Mouse (Mus musculus): ENCODE data around the gene Gm14325. TPM values are rescaled to one million over a fixed set of nuclear protein-coding genes. Genes with fewer than 3 reads are reported as not detected.
"Not testable (repeated sequence)": the region's sequence is repeated elsewhere in the genome, so short reads cannot be mapped to it uniquely, and the experiment has no call there.

The Gm14325 gene
- total RNA-seq (2021) (10 to 100 TPM; 81.2 to 88.7 TPM), polyA plus RNA-seq (2012; rRNA removed) (10.7 and 22.5 TPM in 2 replicates)
- long read RNA-seq, transcript Gm14325-202 (3 exons, 310 nt), result major isoform, 29 of 38 reads
- long read RNA-seq, transcript Gm14325-201 (4 exons, 1,576 nt), result minor isoform, 5 of 38 reads
- long read RNA-seq, partial matches to known transcripts, result 0 of 38 reads
- long read RNA-seq, other reads (novel, unspliced or antisense), result 4 of 38 reads

- peak; percentile 76 to 87 for DNase-seq
- H3K36me3 ChIP-seq (ENCODE audit: control insufficient read depth, insufficient read depth, low read length); H3K4me1 ChIP-seq (ENCODE audit: control insufficient read depth, insufficient read depth, low read length); intact Hi-C loops (cut with DNase I); H3K9ac ChIP-seq (ENCODE audit: low read depth, low read length); H3K27me3 ChIP-seq (ENCODE audit: control insufficient read depth, insufficient read depth, low read length); H3K79me2 ChIP-seq (replicated peaks; ENCODE audit: control insufficient read depth, insufficient read depth, low read length): not testable (repeated sequence)
- WGBS, result under 1% methylated on average over 18 of the region's 21 CpGs
- Histone ChIP-seq H3K27ac (peak within 1 kb of the TSS; percentile 76), H3K4me3 (peak within 1 kb of the TSS; percentile 58)
- TF ChIP-seq CTCF (IDR thresholded peaks at IDR 0.05), result peak; percentile 44
These were observed at the start of gene Gm14325 for GRCm38 (mm10) chr2:177839901-177840663. Gene Gm14325, minus strand, starts transcription at chr2:177840336.

GRCm38 (mm10) chr2:177887743-177888142 lies 47.6 kb upstream of the Gm14325 start:
- H3K27ac ChIP-seq; H3K4me1 ChIP-seq (ENCODE audit: control insufficient read depth, insufficient read depth, low read length); H3K4me3 ChIP-seq; H3K79me2 ChIP-seq (replicated peaks; ENCODE audit: control insufficient read depth, insufficient read depth, low read length); H3K9ac ChIP-seq (ENCODE audit: low read depth, low read length); intact Hi-C loops (cut with DNase I); H3K27me3 ChIP-seq (ENCODE audit: control insufficient read depth, insufficient read depth, low read length); H3K36me3 ChIP-seq (ENCODE audit: control insufficient read depth, insufficient read depth, low read length); DNase-seq: not testable (repeated sequence)
- 88% methylated on average over 12 of the region's 14 CpGs for WGBS

- WGBS, result 70% methylated on average over 2 of the region's 2 CpGs
- intact Hi-C loops (cut with DNase I); H3K79me2 ChIP-seq (replicated peaks; ENCODE audit: control insufficient read depth, insufficient read depth, low read length); H3K27ac ChIP-seq; DNase-seq; H3K4me1 ChIP-seq (ENCODE audit: control insufficient read depth, insufficient read depth, low read length); H3K27me3 ChIP-seq (ENCODE audit: control insufficient read depth, insufficient read depth, low read length); H3K4me3 ChIP-seq; H3K9ac ChIP-seq (ENCODE audit: low read depth, low read length); H3K36me3 ChIP-seq (ENCODE audit: control insufficient read depth, insufficient read depth, low read length): not testable (repeated sequence)
These were observed 22.1 kb upstream of the Gm14325 start for GRCm38 (mm10) chr2:177862254-177862653.

GRCm38 (mm10) chr2:177843666-177844065 lies 3.5 kb upstream of the Gm14325 start:
- H3K4me3 ChIP-seq; H3K9ac ChIP-seq (ENCODE audit: low read depth, low read length); H3K27me3 ChIP-seq (ENCODE audit: control insufficient read depth, insufficient read depth, low read length); H3K36me3 ChIP-seq (ENCODE audit: control insufficient read depth, insufficient read depth, low read length); DNase-seq; intact Hi-C loops (cut with DNase I); H3K79me2 ChIP-seq (replicated peaks; ENCODE audit: control insufficient read depth, insufficient read depth, low read length); H3K27ac ChIP-seq; H3K4me1 ChIP-seq (ENCODE audit: control insufficient read depth, insufficient read depth, low read length): not testable (repeated sequence)
- WGBS, result 87% methylated on average over 1 of the region's 1 CpGs

GRCm38 (mm10) chr2:177836756-177837155 lies 3.4 kb downstream of the Gm14325 start:
- H3K79me2 ChIP-seq (replicated peaks; ENCODE audit: control insufficient read depth, insufficient read depth, low read length); H3K27me3 ChIP-seq (ENCODE audit: control insufficient read depth, insufficient read depth, low read length); H3K4me3 ChIP-seq; H3K36me3 ChIP-seq (ENCODE audit: control insufficient read depth, insufficient read depth, low read length); H3K4me1 ChIP-seq (ENCODE audit: control insufficient read depth, insufficient read depth, low read length); DNase-seq; H3K9ac ChIP-seq (ENCODE audit: low read depth, low read length); intact Hi-C loops (cut with DNase I); H3K27ac ChIP-seq: not testable (repeated sequence)

- H3K36me3 ChIP-seq (ENCODE audit: control insufficient read depth, insufficient read depth, low read length); H3K27me3 ChIP-seq (ENCODE audit: control insufficient read depth, insufficient read depth, low read length); H3K79me2 ChIP-seq (replicated peaks; ENCODE audit: control insufficient read depth, insufficient read depth, low read length); H3K4me3 ChIP-seq; DNase-seq; intact Hi-C loops (cut with DNase I); H3K4me1 ChIP-seq (ENCODE audit: control insufficient read depth, insufficient read depth, low read length); H3K9ac ChIP-seq (ENCODE audit: low read depth, low read length); H3K27ac ChIP-seq: not testable (repeated sequence)
- 96% methylated on average over 5 of the region's 5 CpGs for WGBS
These were observed 4.2 kb downstream of the Gm14325 start for GRCm38 (mm10) chr2:177835733-177836536.

Data from heart, adult 2 months (tissue).